Mouse (Mus musculus) liver, postnatal 0 days (tissue): ENCODE measurements around the gene Gm11361.

Experiments
- CTCF ChIP-seq: sonication (generic); IDR thresholded peaks from 2 replicates; pipeline ENCODE4 v1.5.1; 2016; ENCODE audit warnings: antibody characterized with exemption, low read depth
- EP300 ChIP-seq: IDR thresholded peaks from 2 replicates; pipeline ENCODE4 v1.6.1; 2016; ENCODE audit warnings: antibody characterized with exemption, low read depth, mild to moderate bottlenecking

DNA sequence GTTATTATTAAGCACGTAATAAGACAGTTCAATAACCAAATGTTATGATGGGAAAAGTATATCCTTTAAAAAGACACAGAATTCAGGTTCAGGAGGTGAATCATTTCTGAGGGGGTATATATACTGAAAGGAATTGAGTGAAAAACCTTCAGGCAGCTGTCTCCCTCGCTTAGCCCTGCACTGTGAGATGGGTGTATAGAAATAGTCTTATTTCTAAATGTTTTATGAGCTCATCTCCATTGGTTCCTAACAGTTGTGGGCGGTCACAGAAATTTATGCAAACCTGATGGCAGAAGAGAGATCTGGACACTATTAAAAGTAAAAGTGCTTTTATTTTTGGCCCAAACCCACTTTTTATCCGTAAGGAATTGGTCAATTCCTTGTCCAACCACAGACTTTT lies 36.9 kb downstream of the Gm11361 start:
- no peak for TF ChIP-seq CTCF
- no peak for TF ChIP-seq EP300
